Mouse (Mus musculus) naive thymus-derived CD4-positive, alpha-beta T cell, adult 5 months (primary cell): ENCODE measurements around the gene Lrrc8c. TPM values are rescaled to one million over a fixed set of nuclear protein-coding genes. Genes with fewer than 3 reads are reported as not detected.

Experiments
- polyA plus RNA-seq: library from polyadenylated mRNA; unstranded; fragments of 100-300 nt; shearing (Covaris generic); gene quantifications from one replicate; pipeline ENCODE4 v1.2.1, GENCODE M21; 2017

The Lrrc8c gene
- polyA plus RNA-seq, result 101 TPM

GRCm38 (mm10) chr5:105519096-105519975, at the start of gene Lrrc8c:
Gene Lrrc8c, plus strand, starts transcription at chr5:105519388.

Other genes with a start within 250 kb of the Lrrc8c start
- gene Gm43302, start 225.7 kb upstream of the Lrrc8c start, polyA plus RNA-seq, result 0.22 TPM
- gene Gbp6, start 225.7 kb upstream of the Lrrc8c start, polyA plus RNA-seq, result 59.4 TPM
- gene Lrrc8b, start 103.6 kb upstream of the Lrrc8c start, polyA plus RNA-seq, result 5.7 TPM
- 34.0 TPM for gene Lrrc8d, start 180.6 kb downstream of the Lrrc8c start, polyA plus RNA-seq